Mouse (Mus musculus) sigmoid colon, adult 10 weeks (tissue): ENCODE data around the gene Mmp13. TPM values are rescaled to one million over a fixed set of nuclear protein-coding genes. Genes with fewer than 3 reads are reported as not detected.

ENCODE experiments used
- polyA plus RNA-seq: library from polyadenylated mRNA; stranded (reverse); fragments of 350-450 nt; fragmentation: Illumina TruSeq; extraction: RNeasy Lipid Tissue Mini Kit (QIAGEN cat#74804); gene quantifications from one replicate; pipeline ENCODE4 v1.2.3, GENCODE M21; 2014; ENCODE audit warnings: low read depth, low replicate concordance

Gene Mmp13
- 11.5 TPM for polyA plus RNA-seq

GRCm38 (mm10) chr9:7272214-7272613 is at the start of gene Mmp13:
Gene Mmp13, plus strand, starts transcription at chr9:7272514.

Other genes starting within 250 kb of the Mmp13 start
- 3.3 TPM for gene Dync2h1, start 88.1 kb upstream of the Mmp13 start, polyA plus RNA-seq
- 240 TPM for gene Dcun1d5, start 88.0 kb upstream of the Mmp13 start, polyA plus RNA-seq
- 3.8 TPM for gene Mmp12, start 71.9 kb downstream of the Mmp13 start, polyA plus RNA-seq
- not detected for gene Mmp1b, start 115.5 kb downstream of the Mmp13 start, polyA plus RNA-seq
- 3.3 TPM for gene Mmp3, start 173.3 kb downstream of the Mmp13 start, polyA plus RNA-seq
- gene Mmp10, start 229.8 kb downstream of the Mmp13 start, polyA plus RNA-seq, result 3.2 TPM